Mouse (Mus musculus) neural tube, embryonic 14.5 days (tissue): Measurements from ENCODE around the gene Nt5dc3. TPM values are rescaled to one million over a fixed set of nuclear protein-coding genes. Genes with fewer than 3 reads are reported as not detected.

Source experiments
- ATAC-seq: fragments of 200-750 bp; cut with Nextera tagmentation; 2 replicates; pipeline ENCODE4 v1.8.0; 2017; ENCODE audit warnings: low read depth, mild to moderate bottlenecking, moderate TSS enrichment, moderate library complexity
- H3K27ac ChIP-seq: fragments of 300-500 bp; sonication (generic); 2 replicates; pipeline ENCODE4 v1.5.1; 2014; ENCODE audit warnings: low read depth, mild to moderate bottlenecking, control low read depth, low read length, moderate library complexity, mixed read lengths
- H3K27me3 ChIP-seq: fragments of 300-500 bp; sonication (generic); 2 replicates; pipeline ENCODE4 v1.6.1; 2014; ENCODE audit warnings: low read length; ENCODE audit not compliant: control insufficient read depth, insufficient read depth
- H3K36me3 ChIP-seq: fragments of 300-500 bp; sonication (generic); 2 replicates; pipeline ENCODE4 v1.6.1; 2014; ENCODE audit warnings: low read length, mixed read lengths; ENCODE audit not compliant: control insufficient read depth, insufficient read depth
- H3K4me1 ChIP-seq: fragments of 300-500 bp; sonication (generic); 2 replicates; pipeline ENCODE4 v1.6.1; 2014; ENCODE audit warnings: low read length; ENCODE audit not compliant: control insufficient read depth, insufficient read depth
- H3K4me2 ChIP-seq: fragments of 300-500 bp; sonication (generic); 2 replicates; pipeline ENCODE4 v1.6.1; 2014; ENCODE audit warnings: mild to moderate bottlenecking, low read depth, low read length, control low read depth
- H3K4me3 ChIP-seq: fragments of 300-500 bp; sonication (generic); 2 replicates; pipeline ENCODE4 v1.5.1; 2014; ENCODE audit warnings: low read depth, low read length, control low read depth, mixed read lengths
- H3K9ac ChIP-seq: fragments of 300-500 bp; sonication (generic); replicated peaks from 2 replicates; pipeline ENCODE4 v1.6.1; 2014; ENCODE audit warnings: low read depth, mild to moderate bottlenecking, control low read depth, low read length, mixed read lengths
- H3K9me3 ChIP-seq: fragments of 300-500 bp; sonication (generic); 2 replicates; pipeline ENCODE4 v1.6.1; 2016; ENCODE audit warnings: low read length; ENCODE audit not compliant: control insufficient read depth
- WGBS: fragments of 180-500 bp; shearing (Covaris S2); extraction: QIAGEN DNeasy Blood & Tissue Kit; methylation state at CpG from one replicate; pipeline ENCODE4 v1.1.7; 2014; 5-methylcytosine and 5-hydroxymethylcytosine counted together
- polyA plus RNA-seq: library from polyadenylated mRNA; unstranded; fragments of >200 nt; fragmentation: Nextera tagmentation; extraction: Ambion mirVana; gene quantifications from 2 replicates; pipeline ENCODE4 v1.2.1, GENCODE M21; 2014

The Nt5dc3 gene
- polyA plus RNA-seq, 1 experiment from 2014 or later, result 14.9 TPM

GRCm38 (mm10) chr10:86773360-86773759 lies 5.4 kb upstream of the Nt5dc3 start:
- Histone ChIP-seq H3K4me3 (no peak overlapping the region), H3K4me2 (no peak overlapping the region), H3K36me3 (no peaks in the 10 kb centered on the region), H3K27ac (no peak overlapping the region), H3K9ac (no peak overlapping the region), H3K4me1 (0 out of 2 replicates have a peak, but pooled peaks cover 2% of the 10 kb centered on the region), H3K27me3 (no peaks in the 10 kb centered on the region), H3K9me3 (no peaks in the 10 kb centered on the region)
- WGBS, result 36% methylated on average over 4 of the region's 4 CpGs
- no peak for ATAC-seq

DNA sequence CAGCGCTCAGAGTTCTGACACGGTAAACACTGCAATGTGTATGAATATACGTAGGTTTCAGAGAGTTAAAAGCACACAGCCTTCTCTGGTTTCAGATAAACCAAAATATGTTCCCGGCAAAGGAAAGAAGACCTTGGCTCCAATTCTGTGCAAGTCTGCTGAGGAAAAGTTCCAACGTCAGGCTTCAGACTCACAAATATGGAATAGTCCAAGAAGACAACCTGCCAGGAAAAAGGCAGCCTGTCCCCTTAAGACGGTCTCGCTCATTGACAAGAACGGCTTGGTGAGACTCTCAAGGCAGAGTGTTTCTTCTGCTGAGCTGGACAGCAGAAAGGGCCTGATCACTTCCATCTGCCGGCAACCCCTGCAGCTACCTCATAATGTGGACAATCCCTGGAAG lies 2.5 kb upstream of the Nt5dc3 start:
- Histone ChIP-seq H3K4me1 (0 out of 2 replicates have a peak, but pooled peaks cover 2% of the 10 kb centered on the region), H3K27me3 (peaks cover 4% of the 10 kb centered on the region; the same call in 1 of the 2 replicates), H3K9ac (no peak overlapping the region), H3K9me3 (no peaks in the 10 kb centered on the region), H3K4me3 (no peak overlapping the region), H3K4me2 (no peak overlapping the region), H3K36me3 (no peaks in the 10 kb centered on the region), H3K27ac (no peak overlapping the region)
- no peak for ATAC-seq
- WGBS, result 77% methylated on average over 9 of the region's 9 CpGs

DNA sequence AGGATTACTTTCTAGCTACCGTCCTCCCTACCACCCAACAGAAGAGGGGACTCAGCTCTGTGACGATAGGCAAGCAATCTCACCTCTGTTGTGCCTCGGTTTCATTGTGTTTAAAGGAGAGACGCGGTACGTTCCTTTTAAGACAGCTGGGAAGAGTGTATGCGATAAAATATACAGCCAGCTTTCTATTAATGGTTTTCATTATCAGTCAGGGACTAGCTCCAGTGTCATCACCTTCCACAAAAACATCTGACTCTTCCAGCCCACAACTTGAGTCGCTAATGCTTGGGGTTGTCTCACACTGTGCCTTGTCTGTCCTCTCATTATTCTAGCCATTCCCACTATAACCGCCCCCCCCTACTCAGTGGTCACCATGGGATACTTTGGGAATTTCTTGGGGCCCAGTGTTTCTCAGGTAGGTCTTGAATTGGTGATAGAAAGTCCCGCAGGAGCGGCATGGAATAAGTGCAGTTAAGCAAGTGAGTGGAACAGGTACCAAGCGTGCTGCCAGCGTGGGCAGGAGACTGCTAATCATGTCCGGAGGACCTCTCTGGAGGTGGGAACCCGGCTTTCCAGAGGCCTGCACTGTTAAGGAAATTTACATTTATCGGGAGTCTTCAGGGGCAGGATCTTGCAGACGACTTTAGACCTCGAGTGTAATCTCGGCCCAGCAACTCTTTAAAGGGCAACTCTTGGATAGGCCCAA lies 1.0 kb upstream of the Nt5dc3 start:
- ATAC-seq, result no peak; the same call in 1 of the 2 replicates
- peak overlapping the region; percentile 52; the same call in 1 of the 2 replicates for H3K27ac ChIP-seq
- peak overlapping the region; percentile 91 for H3K4me2 ChIP-seq
- H3K4me3 ChIP-seq, result peak overlapping the region; percentile 74
- peaks cover 4% of the 10 kb centered on the region; the same call in 1 of the 2 replicates for H3K27me3 ChIP-seq
- peak overlapping the region; percentile 37 for H3K9ac ChIP-seq
- no peaks in the 10 kb centered on the region for H3K9me3 ChIP-seq
- H3K36me3 ChIP-seq, result no peaks in the 10 kb centered on the region
- H3K4me1 ChIP-seq, result 0 out of 2 replicates have a peak, but pooled peaks cover 2% of the 10 kb centered on the region
- WGBS, result 39% methylated on average over 19 of the region's 19 CpGs

GRCm38 (mm10) chr10:86779117-86779755 lies 431 bp downstream of the Nt5dc3 start:
- no peaks in the 10 kb centered on the region for H3K9me3 ChIP-seq
- peaks cover 4% of the 10 kb centered on the region; the same call in 1 of the 2 replicates for H3K27me3 ChIP-seq
- peak overlapping the region; percentile 40; the same call in 1 of the 2 replicates for H3K27ac ChIP-seq
- WGBS, result under 1% methylated on average over 47 of the region's 58 CpGs
- 0 out of 2 replicates have a peak, but pooled peaks cover 2% of the 10 kb centered on the region for H3K4me1 ChIP-seq
- H3K9ac ChIP-seq, result peak overlapping the region; percentile 60
- peak overlapping the region; percentile 91 for H3K4me2 ChIP-seq
- H3K36me3 ChIP-seq, result no peaks in the 10 kb centered on the region
- ATAC-seq, result peak; percentile 60
- peak overlapping the region; percentile 74 for H3K4me3 ChIP-seq

DNA sequence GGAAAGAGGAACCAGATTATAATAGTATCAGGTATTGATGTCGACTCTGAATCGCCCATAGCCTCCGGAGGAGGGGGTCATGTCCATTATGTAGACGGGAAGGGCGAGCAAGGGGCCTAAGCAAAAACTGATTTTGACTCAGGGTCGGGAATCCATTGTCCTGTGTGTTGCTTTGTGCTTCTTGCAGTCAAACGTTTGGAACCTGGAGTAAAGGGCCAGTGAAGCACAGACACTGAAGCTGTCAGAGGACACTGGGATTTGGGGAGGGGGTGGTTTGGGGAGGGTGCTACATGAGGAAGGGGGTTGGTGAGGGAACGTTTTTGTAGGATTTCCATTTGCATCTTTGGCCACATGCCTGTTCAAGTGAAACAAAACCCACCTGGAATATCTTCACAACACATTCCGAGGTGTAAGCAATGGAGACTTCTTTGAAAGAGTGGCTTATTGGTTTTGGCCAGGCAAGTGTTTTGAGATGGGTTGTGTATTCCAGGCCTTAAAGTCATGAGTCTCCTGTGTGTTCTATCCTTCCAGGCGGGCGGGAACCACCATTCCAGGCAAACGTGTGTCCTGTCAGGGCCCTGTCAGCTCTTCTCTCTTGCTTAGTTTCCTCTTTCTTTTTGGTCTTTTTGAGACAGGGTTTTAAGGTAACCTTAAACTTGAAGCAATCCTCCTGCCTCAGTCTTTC lies 1.2 kb downstream of the Nt5dc3 start:
- Histone ChIP-seq H3K36me3 (no peaks in the 10 kb centered on the region), H3K9me3 (no peaks in the 10 kb centered on the region), H3K27ac (peak overlapping the region; percentile 17; the same call in 1 of the 2 replicates), H3K4me3 (peak overlapping the region; percentile 74), H3K27me3 (peaks cover 4% of the 10 kb centered on the region; the same call in 1 of the 2 replicates), H3K9ac (peak overlapping the region; percentile 60), H3K4me2 (peak overlapping the region; percentile 91), H3K4me1 (0 out of 2 replicates have a peak, but pooled peaks cover 2% of the 10 kb centered on the region)
- no peak for ATAC-seq
- WGBS, result 18% methylated on average over 12 of the region's 12 CpGs

DNA sequence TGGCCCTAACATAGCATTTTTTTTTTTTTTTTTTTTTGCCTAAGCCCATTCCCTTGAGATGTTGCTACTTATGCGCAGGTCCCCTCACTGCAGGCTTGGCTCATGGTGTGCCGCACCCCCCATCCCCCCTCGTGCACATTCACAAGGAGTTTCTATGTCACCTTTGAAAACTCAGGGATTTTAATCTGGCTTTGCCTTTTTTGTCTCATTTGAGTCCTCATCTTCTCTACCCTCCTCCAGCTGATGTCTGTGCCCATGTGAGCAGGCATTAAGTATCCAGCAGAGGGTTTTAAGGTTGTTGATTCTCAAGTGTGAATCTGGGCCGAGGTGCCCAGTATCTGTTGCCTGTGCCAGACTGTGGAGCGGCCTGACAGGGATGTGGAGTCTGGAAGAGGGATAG lies 2.8 kb downstream of the Nt5dc3 start:
- Histone ChIP-seq H3K4me2 (no peak overlapping the region; the same call in 1 of the 2 replicates), H3K27ac (no peak overlapping the region), H3K27me3 (peaks cover 4% of the 10 kb centered on the region; the same call in 1 of the 2 replicates), H3K4me1 (0 out of 2 replicates have a peak, but pooled peaks cover 2% of the 10 kb centered on the region), H3K36me3 (no peaks in the 10 kb centered on the region), H3K4me3 (no peak overlapping the region), H3K9me3 (no peaks in the 10 kb centered on the region), H3K9ac (no peak overlapping the region)
- no peak for ATAC-seq
- 39% methylated on average over 5 of the region's 5 CpGs for WGBS

DNA sequence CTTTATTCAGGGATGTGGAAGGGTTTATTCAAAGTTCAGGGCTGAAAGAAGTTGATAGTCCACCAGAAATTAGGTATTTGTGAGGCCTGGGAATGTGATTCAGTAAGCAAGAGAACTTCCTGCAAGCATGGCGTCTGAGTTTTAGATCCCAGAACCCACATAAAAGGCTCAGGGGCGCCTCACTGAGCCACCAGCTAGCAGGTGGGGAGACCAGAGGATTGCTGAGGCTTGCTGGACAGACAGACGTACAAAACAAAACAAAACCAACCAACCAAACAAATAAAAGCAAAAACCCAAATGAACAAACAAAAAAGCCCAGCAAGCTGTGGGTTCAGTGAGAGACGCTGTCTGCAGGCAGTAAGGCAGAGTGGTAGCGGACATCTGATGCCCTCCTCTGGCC lies 3.9 kb downstream of the Nt5dc3 start:
- no peak overlapping the region for H3K27ac ChIP-seq
- peaks cover 4% of the 10 kb centered on the region; the same call in 1 of the 2 replicates for H3K27me3 ChIP-seq
- H3K9ac ChIP-seq, result no peak overlapping the region
- no peak overlapping the region for H3K4me2 ChIP-seq
- no peaks in the 10 kb centered on the region for H3K36me3 ChIP-seq
- WGBS, result 57% methylated on average over 5 of the region's 5 CpGs
- no peaks in the 10 kb centered on the region for H3K9me3 ChIP-seq
- 0 out of 2 replicates have a peak, but pooled peaks cover 2% of the 10 kb centered on the region for H3K4me1 ChIP-seq
- ATAC-seq, result no peak
- H3K4me3 ChIP-seq, result no peak overlapping the region

DNA sequence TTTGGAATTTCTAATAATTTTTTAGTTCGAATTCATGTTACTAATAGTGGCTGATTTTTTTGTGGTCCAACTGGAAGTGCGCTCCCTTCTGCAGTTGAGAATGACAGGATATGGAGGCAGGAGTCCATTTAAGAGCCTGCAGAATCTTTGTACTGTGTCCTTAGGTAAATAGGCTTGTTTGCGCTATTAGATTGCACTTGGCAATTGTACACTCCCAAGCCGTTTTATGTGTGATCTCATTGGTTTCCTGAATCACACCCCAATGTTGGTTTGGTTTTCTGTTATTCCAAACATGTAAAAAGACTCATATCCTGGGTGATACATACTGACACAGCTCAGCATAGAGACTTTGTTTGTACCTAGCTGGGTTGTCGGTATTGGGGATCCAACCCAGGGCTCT lies 4.8 kb downstream of the Nt5dc3 start:
- H3K36me3 ChIP-seq, result no peaks in the 10 kb centered on the region
- no peak overlapping the region for H3K9ac ChIP-seq
- ATAC-seq, result no peak
- H3K4me2 ChIP-seq, result no peak overlapping the region
- H3K9me3 ChIP-seq, result no peaks in the 10 kb centered on the region
- H3K4me3 ChIP-seq, result no peak overlapping the region
- H3K4me1 ChIP-seq, result no peaks in the 10 kb centered on the region
- peaks cover 4% of the 10 kb centered on the region; the same call in 1 of the 2 replicates for H3K27me3 ChIP-seq
- 83% methylated on average over 5 of the region's 5 CpGs for WGBS
- H3K27ac ChIP-seq, result no peak overlapping the region
